Mouse (Mus musculus) retina, postnatal 7 days (tissue): ENCODE data around the gene Gm21954.

Source experiments
- DNase-seq: peaks from one replicate; pipeline ENCODE4 v3.0.0-alpha.2; 2012; ENCODE audit warnings: low read depth, low spot score

The Gm21954 gene

GRCm38 (mm10) chr3:55462904-55463668, 8.9 kb downstream of the Gm21954 start:
- DNase-seq: no peak

GRCm38 (mm10) chr3:55461685-55462655, 10.0 kb downstream of the Gm21954 start:
- peak; percentile 23 for DNase-seq

GRCm38 (mm10) chr3:55461092-55461491, 10.9 kb downstream of the Gm21954 start:
- DNase-seq: no peak

- no peak for DNase-seq
Measured at GRCm38 (mm10) chr3:55452464-55452863, 19.5 kb downstream of the Gm21954 start.

GRCm38 (mm10) chr3:55451877-55452276, 20.1 kb downstream of the Gm21954 start:
- no peak for DNase-seq

GRCm38 (mm10) chr3:55451035-55451434, 21.0 kb downstream of the Gm21954 start:
- no peak for DNase-seq

- no peak for DNase-seq
Measured at GRCm38 (mm10) chr3:55449148-55449547, 22.9 kb downstream of the Gm21954 start.

GRCm38 (mm10) chr3:55447486-55448460, 24.2 kb downstream of the Gm21954 start:
- DNase-seq: no peak

- no peak for DNase-seq
Measured at GRCm38 (mm10) chr3:55446681-55447080, 25.3 kb downstream of the Gm21954 start.

- no peak for DNase-seq
Measured at GRCm38 (mm10) chr3:55443725-55444124, 28.3 kb downstream of the Gm21954 start.

GRCm38 (mm10) chr3:55443271-55443670, 28.7 kb downstream of the Gm21954 start:
- no peak for DNase-seq

- no peak for DNase-seq
Measured at GRCm38 (mm10) chr3:55442012-55442645, 29.9 kb downstream of the Gm21954 start.

GRCm38 (mm10) chr3:55440342-55440741, 31.7 kb downstream of the Gm21954 start:
- no peak for DNase-seq

GRCm38 (mm10) chr3:55438824-55439446, 33.1 kb downstream of the Gm21954 start:
- DNase-seq: no peak

GRCm38 (mm10) chr3:55434276-55434675, 37.7 kb downstream of the Gm21954 start:
- no peak for DNase-seq

GRCm38 (mm10) chr3:55431223-55431622, 40.8 kb downstream of the Gm21954 start:
- no peak for DNase-seq

- no peak for DNase-seq
Measured at GRCm38 (mm10) chr3:55430022-55430549, 41.9 kb downstream of the Gm21954 start.

GRCm38 (mm10) chr3:55423640-55424397, 48.2 kb downstream of the Gm21954 start:
- DNase-seq: no peak

- no peak for DNase-seq
Measured at GRCm38 (mm10) chr3:55420436-55421083, 51.5 kb downstream of the Gm21954 start.
